Comparison of ENCODE assay signal across 8 mouse cellular contexts in the genomic region with DNA sequence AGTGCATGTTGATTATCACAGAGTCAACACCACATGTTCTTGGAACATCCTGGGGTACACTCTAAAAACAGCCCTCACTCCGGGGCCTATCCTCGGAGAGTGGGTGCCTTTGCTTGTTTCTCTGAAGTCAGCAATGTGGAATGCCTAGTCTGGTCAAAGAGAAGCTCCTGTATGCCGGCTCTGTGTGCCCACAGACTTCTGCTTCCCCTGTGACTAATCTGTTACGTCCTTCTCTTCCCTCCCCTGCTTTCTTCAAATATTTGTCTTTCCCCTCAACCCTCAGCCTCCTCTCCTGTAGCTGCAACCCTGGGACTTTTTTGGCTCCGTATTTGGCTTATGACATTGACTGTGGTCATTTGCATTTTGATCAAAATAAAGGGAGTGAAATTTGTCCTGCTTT.
DNase-seq lines count a peak whose midpoint lies in the region; ATAC-seq and TF ChIP-seq lines count a peak whose summit lies in the region.

No protein-coding gene starts in this region.

- peaks cover 32% of the 10 kb centered on the region for H3K4me1 ChIP-seq in kidney, embryonic 15.5 days
- peaks cover 21% of the 10 kb centered on the region for H3K4me1 ChIP-seq in lung, embryonic 14.5 days (ENCODE audit: insufficient read depth)

- H3K36me3 ChIP-seq in kidney, embryonic 15.5 days: no peaks in the 10 kb centered on the region; the same call in 1 of the 2 replicates
- H3K36me3 ChIP-seq in lung, embryonic 14.5 days (ENCODE audit: insufficient read depth): no peaks in the 10 kb centered on the region

- H3K27ac ChIP-seq in kidney, embryonic 15.5 days: 0 out of 2 replicates have a peak overlapping the region, but pooled peaks have one; percentile 18
- H3K27ac ChIP-seq in lung, embryonic 14.5 days (ENCODE audit: low read depth): peak overlapping the region; percentile 66

- ATAC-seq in kidney, embryonic 15.5 days (replicated peaks; ENCODE audit: low FRiP score): no peak
- ATAC-seq in lung, embryonic 14.5 days (ENCODE audit: insufficient read depth): peak; percentile 70; the same call in 1 of the 2 replicates
- ATAC-seq in monocyte, adult 5-6 weeks (replicated peaks; ENCODE audit: insufficient number of reproducible peaks, low FRiP score, low TSS enrichment, poor library complexity, severe bottlenecking): no peak

- H3K27me3 ChIP-seq in kidney, embryonic 15.5 days: no peaks in the 10 kb centered on the region
- no peaks in the 10 kb centered on the region for H3K27me3 ChIP-seq in lung, embryonic 14.5 days (ENCODE audit: insufficient read depth, low read length)

- no peak for DNase-seq in kidney, adult 9 months
- DNase-seq in Muller cell, postnatal 12 days (ENCODE audit: inconsistent ontology term): peak; percentile 64
- peak; percentile 42 to 47 for DNase-seq in frontal cortex, postnatal 36 days (ENCODE audit: low spot score in 2 of 2)
- DNase-seq in lung, embryonic 14.5 days: peak; percentile 63
- DNase-seq in yolk sac, embryonic 10.5 days (ENCODE audit: low spot score): peak; percentile 50
- DNase-seq in kidney, postnatal 10 days: no peak

- WGBS in kidney, embryonic 15.5 days: 38% methylated on average over 5 of the region's 5 CpGs
- WGBS in lung, embryonic 14.5 days: 21% methylated on average over 5 of the region's 5 CpGs

- H3K4me3 ChIP-seq in kidney, embryonic 15.5 days (replicated peaks): no peak overlapping the region
- H3K4me3 ChIP-seq in lung, embryonic 14.5 days (ENCODE audit: low read depth, low read length): no peak overlapping the region

- H3K9ac ChIP-seq in kidney, embryonic 15.5 days: no peak overlapping the region
- no peak overlapping the region for H3K9ac ChIP-seq in lung, embryonic 14.5 days

- no peak for TF ChIP-seq CTCF in lung, embryonic 14.5 days (IDR thresholded peaks at IDR 0.05; ENCODE audit: low read depth)

- H3K9me3 ChIP-seq in kidney, embryonic 15.5 days (replicated peaks): no peaks in the 10 kb centered on the region
- H3K9me3 ChIP-seq in lung, embryonic 14.5 days (ENCODE audit: low read depth, low read length): no peaks in the 10 kb centered on the region

- H3K4me2 ChIP-seq in kidney, embryonic 15.5 days: no peak overlapping the region
- H3K4me2 ChIP-seq in lung, embryonic 14.5 days: peak overlapping the region; percentile 32; the same call in 1 of the 2 replicates

Comparison
In these comparisons a context has a peak if more than half of its experiments do, and no peak if none do; other contexts are left out.
1. DNase-seq: peak in Muller cell, postnatal 12 days (single experiment), frontal cortex, postnatal 36 days (2 of 2), lung, embryonic 14.5 days (single experiment) and yolk sac, embryonic 10.5 days (single experiment); none in kidney, adult 9 months (single experiment) and kidney, postnatal 10 days (single experiment).